ENCODE assay signal across 24 mouse cellular contexts in the genomic region with DNA sequence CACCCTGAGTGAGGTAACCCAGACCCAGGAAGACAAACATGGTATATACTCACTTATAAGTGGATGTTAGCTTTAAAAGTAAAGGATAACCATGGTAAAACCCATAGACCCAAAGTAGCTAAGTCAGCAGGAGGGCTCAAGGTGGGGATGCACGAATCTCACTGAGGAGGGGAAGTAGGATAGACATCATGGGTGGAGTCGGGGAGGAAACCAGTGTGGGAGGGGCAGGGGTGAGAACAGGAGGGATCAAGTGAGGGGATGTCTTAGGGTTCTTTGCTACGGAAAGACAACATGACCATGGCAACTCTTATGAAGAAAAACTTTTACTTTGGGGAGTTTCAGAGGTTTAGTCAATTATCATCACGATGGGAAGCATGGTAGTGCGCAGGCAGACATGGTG.
"Had no signal": no experiment of that assay in that cellular context is flagged by ENCODE, and none has a peak within 500 bp of the region (broad histone marks: within the 10 kb centered on the region; RNA-seq: fewer than 3 reads in every experiment).

No protein-coding gene starts in this region.

- ATAC-seq: hindbrain, postnatal 0 days; inflammation-experienced regulatory T-cells, adult 6 months; intestine, embryonic 15.5 days; intestine, postnatal 0 days had no signal

- H3K36me3 ChIP-seq: hindbrain, embryonic 15.5 days; intestine, embryonic 15.5 days; limb, embryonic 10.5 days; limb, embryonic 12.5 days; liver, embryonic 13.5 days; liver, embryonic 15.5 days had no signal

- H3K9ac ChIP-seq: heart, embryonic 12.5 days; hindbrain, embryonic 13.5 days; hindbrain, embryonic 15.5 days; intestine, embryonic 15.5 days; limb, embryonic 12.5 days; liver, embryonic 13.5 days; liver, embryonic 15.5 days had no signal

- H3K4me1 ChIP-seq: heart, embryonic 10.5 days; heart, embryonic 12.5 days; hindbrain, embryonic 13.5 days; hindbrain, embryonic 15.5 days; intestine, embryonic 15.5 days; limb, embryonic 12.5 days; liver, embryonic 13.5 days; liver, embryonic 15.5 days had no signal

- H3K4me2 ChIP-seq: heart, embryonic 12.5 days; hindbrain, embryonic 13.5 days; hindbrain, embryonic 15.5 days; intestine, embryonic 15.5 days; limb, embryonic 12.5 days; liver, embryonic 11.5 days; liver, embryonic 13.5 days; liver, embryonic 15.5 days had no signal

- H3K27me3 ChIP-seq: heart, embryonic 12.5 days; hindbrain, embryonic 13.5 days; hindbrain, embryonic 15.5 days; intestine, embryonic 15.5 days; limb, embryonic 12.5 days; liver, embryonic 13.5 days; liver, embryonic 15.5 days had no signal

- DNase-seq: gastrocnemius, postnatal 14 days; gastrocnemius, postnatal 36 days; heart, adult 18-20 months; heart, postnatal 10 days; heart, postnatal 36 days; kidney, adult 18-20 months; kidney, adult 8-10 months; kidney, postnatal 25 days; kidney, postnatal 4 days; liver; liver, embryonic 13.5 days had no signal

- H3K4me3 ChIP-seq: heart, embryonic 10.5 days; heart, embryonic 12.5 days; hindbrain, embryonic 13.5 days; hindbrain, embryonic 15.5 days; intestine, embryonic 15.5 days; layer of hippocampus, adult 2 months; limb, embryonic 10.5 days; limb, embryonic 12.5 days; liver, embryonic 13.5 days; liver, embryonic 15.5 days had no signal

- H3K9me3 ChIP-seq: heart, embryonic 10.5 days; heart, embryonic 12.5 days; hindbrain, embryonic 13.5 days; hindbrain, embryonic 15.5 days; intestine, embryonic 15.5 days; limb, embryonic 10.5 days; limb, embryonic 12.5 days; liver, embryonic 13.5 days; liver, embryonic 15.5 days had no signal

- H3K27ac ChIP-seq: heart, embryonic 10.5 days; hindbrain, embryonic 13.5 days; hindbrain, embryonic 15.5 days; hindbrain, postnatal 0 days; intestine, embryonic 15.5 days; layer of hippocampus, adult 2 months; limb, embryonic 10.5 days; limb, embryonic 12.5 days; liver, embryonic 13.5 days; liver, embryonic 15.5 days had no signal
